Mouse (Mus musculus): ENCODE results near the gene Plekhg5.
"Not testable (repeated sequence)": the region's sequence is repeated elsewhere in the genome, so short reads cannot be mapped to it uniquely, and the experiment has no call there.

Gene Plekhg5

GRCm38 (mm10) chr4:152072121-152072601, at the start of gene Plekhg5:
Gene Plekhg5, plus strand, starts transcription at chr4:152072498.
- DNase-seq (ENCODE audit: low spot score) = no peak

- no peak for DNase-seq (ENCODE audit: low spot score)
Measured at GRCm38 (mm10) chr4:152022506-152022905, 49.8 kb upstream of the Plekhg5 start.

GRCm38 (mm10) chr4:152024525-152024924, 47.8 kb upstream of the Plekhg5 start:
- DNase-seq (ENCODE audit: low spot score) = no peak

- DNase-seq (ENCODE audit: low spot score) = no peak
Measured at GRCm38 (mm10) chr4:152026751-152027508, 45.4 kb upstream of the Plekhg5 start.

- peak; percentile 91 for DNase-seq (ENCODE audit: low spot score)
Measured at GRCm38 (mm10) chr4:152027524-152027923, 44.8 kb upstream of the Plekhg5 start, which contains the start of gene Zbtb48. Gene Zbtb48, minus strand, starts transcription at chr4:152027671.

- DNase-seq (ENCODE audit: low spot score) = no peak
Measured at GRCm38 (mm10) chr4:152028456-152028855, 43.8 kb upstream of the Plekhg5 start.

- no peak for DNase-seq (ENCODE audit: low spot score)
Measured at GRCm38 (mm10) chr4:152029087-152029486, 43.2 kb upstream of the Plekhg5 start.

GRCm38 (mm10) chr4:152029997-152030396, 42.3 kb upstream of the Plekhg5 start:
- DNase-seq (ENCODE audit: low spot score) = no peak

GRCm38 (mm10) chr4:152032922-152033321, 39.4 kb upstream of the Plekhg5 start:
- DNase-seq (ENCODE audit: low spot score) = no peak

GRCm38 (mm10) chr4:152036464-152036863, 35.8 kb upstream of the Plekhg5 start:
- not testable (repeated sequence) for DNase-seq (ENCODE audit: low spot score)

- no peak for DNase-seq (ENCODE audit: low spot score)
Measured at GRCm38 (mm10) chr4:152038225-152038984, 33.9 kb upstream of the Plekhg5 start, which contains the start of gene Tas1r1. Gene Tas1r1, minus strand, starts transcription at chr4:152038568.

- DNase-seq (ENCODE audit: low spot score) = peak; percentile 98
Measured at GRCm38 (mm10) chr4:152038985-152039830, 33.1 kb upstream of the Plekhg5 start, which contains the start of gene Nol9. Gene Nol9, plus strand, starts transcription at chr4:152039321.

- no peak for DNase-seq (ENCODE audit: low spot score)
Measured at GRCm38 (mm10) chr4:152039831-152040310, 32.4 kb upstream of the Plekhg5 start.

- no peak for DNase-seq (ENCODE audit: low spot score)
Measured at GRCm38 (mm10) chr4:152041924-152042641, 30.2 kb upstream of the Plekhg5 start.

GRCm38 (mm10) chr4:152043171-152043570, 29.1 kb upstream of the Plekhg5 start:
- no peak for DNase-seq (ENCODE audit: low spot score)

- DNase-seq (ENCODE audit: low spot score) = no peak
Measured at GRCm38 (mm10) chr4:152044609-152045008, 27.7 kb upstream of the Plekhg5 start.

GRCm38 (mm10) chr4:152062390-152063110, 9.7 kb upstream of the Plekhg5 start:
- DNase-seq (ENCODE audit: low spot score) = no peak

- DNase-seq (ENCODE audit: low spot score) = no peak
Measured at GRCm38 (mm10) chr4:152067280-152067679, 5.0 kb upstream of the Plekhg5 start.

- no peak for DNase-seq (ENCODE audit: low spot score)
Measured at GRCm38 (mm10) chr4:152068166-152068724, 4.1 kb upstream of the Plekhg5 start.

GRCm38 (mm10) chr4:152069245-152069644, 3.1 kb upstream of the Plekhg5 start:
- no peak for DNase-seq (ENCODE audit: low spot score)
